Mouse (Mus musculus) MEL (cell line): ENCODE data around the gene Edem2. TPM values are rescaled to one million over a fixed set of nuclear protein-coding genes. Genes with fewer than 3 reads are reported as not detected.

ENCODE experiments used
- DNase-seq: peaks from one replicate; pipeline ENCODE4 v3.0.0; 2011; ENCODE audit warnings: low read depth, low spot score
- H3K27ac ChIP-seq: 2 replicates; pipeline ENCODE4 v1.5.1; 2012; ENCODE audit warnings: low read depth, mild to moderate bottlenecking, control low read depth, low read length, moderate library complexity; ENCODE audit not compliant: control insufficient read depth
- H3K27me3 ChIP-seq, 2 experiments: fragments of 150-350 bp in 1 of 2; sonication (generic) in 1 of 2; 2 replicates each; pipeline ENCODE4 v1.6.1; 2012; ENCODE audit warnings: low read length in 2 of 2, mild to moderate bottlenecking in 2 of 2, improper control_type of control experiment in 1 of 2, moderate library complexity in 1 of 2; ENCODE audit not compliant: insufficient read depth in 2 of 2, control insufficient read depth in 1 of 2
- H3K36me3 ChIP-seq, 2 experiments: 2 replicates each; pipeline ENCODE4 v1.6.1; 2012 to 2014; ENCODE audit warnings: low read length in 2 of 2, improper control_type of control experiment in 1 of 2, inconsistent platforms in 1 of 2, mild to moderate bottlenecking in 1 of 2; ENCODE audit not compliant: insufficient read depth in 2 of 2, control insufficient read depth in 1 of 2
- H3K4me1 ChIP-seq, 2 experiments: fragments of 150-350 bp in 1 of 2; sonication (generic) in 1 of 2; 2 replicates each; pipeline ENCODE4 v1.6.1; 2012; ENCODE audit warnings: low read length in 2 of 2, improper control_type of control experiment in 1 of 2, mild to moderate bottlenecking in 1 of 2; ENCODE audit not compliant: insufficient read depth in 2 of 2, control insufficient read depth in 1 of 2
- H3K4me3 ChIP-seq, 2 experiments: fragments of 150-350 bp in 1 of 2; sonication (generic) in 1 of 2; 2 replicates each; pipeline ENCODE4 v1.5.1; 2012; ENCODE audit warnings: low read depth in 2 of 2, low read length in 2 of 2, mild to moderate bottlenecking in 2 of 2, moderate library complexity in 2 of 2, control low read depth in 1 of 2, improper control_type of control experiment in 1 of 2; ENCODE audit not compliant: control insufficient read depth in 1 of 2, insufficient read depth in 1 of 2
- H3K79me2 ChIP-seq: 2 replicates; pipeline ENCODE4 v1.6.1; 2012; ENCODE audit warnings: mild to moderate bottlenecking, low read length, moderate library complexity; ENCODE audit not compliant: control insufficient read depth, poor library complexity, insufficient read depth
- H3K9ac ChIP-seq: 2 replicates; pipeline ENCODE4 v1.6.1; 2012; ENCODE audit warnings: low read depth, mild to moderate bottlenecking, control low read depth, low read length, moderate library complexity; ENCODE audit not compliant: control insufficient read depth, poor library complexity, severe bottlenecking
- H3K9me3 ChIP-seq: fragments of 150-350 bp; sonication (generic); replicated peaks from 2 replicates; pipeline ENCODE4 v1.6.1; 2012; ENCODE audit warnings: mild to moderate bottlenecking, low read length, improper control_type of control experiment, moderate library complexity; ENCODE audit not compliant: insufficient read depth
- BHLHE40 ChIP-seq: IDR thresholded peaks from 2 replicates; pipeline ENCODE4 v1.6.1; 2012; ENCODE audit warnings: low read depth, mild to moderate bottlenecking, inconsistent platforms, low read length, improper control_type of control experiment, borderline replicate concordance
- CHD2 ChIP-seq: IDR thresholded peaks from 2 replicates; pipeline ENCODE4 v1.6.1; 2011; ENCODE audit warnings: low read length, improper control_type of control experiment
- CTCF ChIP-seq, 3 experiments: IDR thresholded peaks in 2 of 3; conservative IDR thresholded peaks in 1 of 3; 2 replicates each; pipeline ENCODE4 v1.5.1; 2011 to 2012; ENCODE audit warnings: low read length in 3 of 3, low read depth in 2 of 3, mild to moderate bottlenecking in 2 of 3, improper control_type of control experiment in 1 of 3, inconsistent platforms in 1 of 3, mixed read lengths in 1 of 3, moderate library complexity in 1 of 3; ENCODE audit not compliant: control insufficient read depth in 1 of 3, insufficient read depth in 1 of 3, poor library complexity in 1 of 3, severe bottlenecking in 1 of 3
- E2F4 ChIP-seq: IDR thresholded peaks from 2 replicates; pipeline ENCODE4 v1.6.1; 2011; ENCODE audit warnings: low read depth, low read length, improper control_type of control experiment, borderline replicate concordance
- EP300 ChIP-seq, 2 experiments: IDR thresholded peaks; 2 replicates each; pipeline ENCODE4 v1.6.1; 2011; ENCODE audit warnings: improper control_type of control experiment in 2 of 2, low read length in 2 of 2, low read depth in 1 of 2, mild to moderate bottlenecking in 1 of 2
- ETS1 ChIP-seq: IDR thresholded peaks from 2 replicates; pipeline ENCODE4 v1.6.1; 2012; ENCODE audit warnings: low read depth, mild to moderate bottlenecking, inconsistent platforms, low read length, improper control_type of control experiment, moderate library complexity
- GATA1 ChIP-seq: IDR thresholded peaks from 2 replicates; pipeline ENCODE4 v1.6.1; 2011; ENCODE audit warnings: low read depth, low read length, improper control_type of control experiment
- HCFC1 ChIP-seq: IDR thresholded peaks from 2 replicates; pipeline ENCODE4 v1.6.1; 2012; ENCODE audit warnings: low read depth, mild to moderate bottlenecking, inconsistent platforms, low read length, improper control_type of control experiment, moderate library complexity
- JUND ChIP-seq: IDR thresholded peaks from 2 replicates; pipeline ENCODE4 v1.6.1; 2011; ENCODE audit warnings: low read depth, mild to moderate bottlenecking, improper control_type of control experiment, low read length
- KAT2A ChIP-seq: conservative IDR thresholded peaks from 2 replicates; pipeline ENCODE4 v1.6.1; 2012; ENCODE audit warnings: low read depth, low read length, improper control_type of control experiment, inconsistent platforms
- MEF2A ChIP-seq: IDR thresholded peaks from 2 replicates; pipeline ENCODE4 v1.6.1; 2014; ENCODE audit warnings: low read depth, mild to moderate bottlenecking, inconsistent platforms, low read length, improper control_type of control experiment; ENCODE audit not compliant: poor library complexity, insufficient replicate concordance, severe bottlenecking; ENCODE audit errors: extremely low read depth
- MXI1 ChIP-seq: IDR thresholded peaks from 2 replicates; pipeline ENCODE4 v1.6.1; 2011; ENCODE audit warnings: mild to moderate bottlenecking, low read depth, low read length, improper control_type of control experiment
- MYB ChIP-seq: IDR thresholded peaks from 2 replicates; pipeline ENCODE4 v1.6.1; 2011; ENCODE audit warnings: mild to moderate bottlenecking, low read depth, low read length, improper control_type of control experiment
- NELFE ChIP-seq: IDR thresholded peaks from 2 replicates; pipeline ENCODE4 v1.6.1; 2011; ENCODE audit warnings: low read depth, low read length, improper control_type of control experiment
- NRF1 ChIP-seq: IDR thresholded peaks from 2 replicates; pipeline ENCODE4 v1.6.1; 2014; ENCODE audit warnings: low read depth, mild to moderate bottlenecking, inconsistent platforms, low read length, improper control_type of control experiment, moderate library complexity; ENCODE audit not compliant: poor library complexity, insufficient read depth, severe bottlenecking
- POLR2A ChIP-seq, 2 experiments: IDR thresholded peaks; 2 replicates each; pipeline ENCODE4 v1.6.1; 2011 to 2012; ENCODE audit warnings: low read length in 2 of 2, mild to moderate bottlenecking in 2 of 2, control low read depth in 1 of 2, improper control_type of control experiment in 1 of 2, low read depth in 1 of 2, moderate library complexity in 1 of 2; ENCODE audit not compliant: control insufficient read depth in 1 of 2, insufficient read depth in 1 of 2, poor library complexity in 1 of 2
- POLR2AphosphoS2 ChIP-seq: IDR thresholded peaks from 2 replicates; pipeline ENCODE4 v1.6.1; 2011; ENCODE audit warnings: low read length, improper control_type of control experiment
- TAL1 ChIP-seq: IDR thresholded peaks from 2 replicates; pipeline ENCODE4 v1.6.1; 2012; ENCODE audit warnings: mild to moderate bottlenecking, inconsistent platforms, low read length, moderate library complexity, mixed read lengths
- TCF12 ChIP-seq: IDR thresholded peaks from 2 replicates; pipeline ENCODE4 v1.6.1; 2014; ENCODE audit warnings: low read depth, mild to moderate bottlenecking, inconsistent platforms, low read length, improper control_type of control experiment, moderate library complexity
- UBTF ChIP-seq: IDR thresholded peaks from 2 replicates; pipeline ENCODE4 v1.6.1; 2012; ENCODE audit warnings: low read depth, mild to moderate bottlenecking, inconsistent platforms, low read length, improper control_type of control experiment, moderate library complexity, borderline replicate concordance; ENCODE audit not compliant: insufficient read depth
- USF2 ChIP-seq, 2 experiments: IDR thresholded peaks; 2 replicates each; pipeline ENCODE4 v1.6.1; 2011 to 2012; ENCODE audit warnings: improper control_type of control experiment in 2 of 2, low read length in 2 of 2, borderline replicate concordance in 1 of 2, inconsistent platforms in 1 of 2, low read depth in 1 of 2, mild to moderate bottlenecking in 1 of 2; ENCODE audit not compliant: insufficient read depth in 1 of 2
- ZKSCAN1 ChIP-seq: IDR thresholded peaks from 2 replicates; pipeline ENCODE4 v1.6.1; 2012; ENCODE audit warnings: low read depth, mild to moderate bottlenecking, inconsistent platforms, low read length, improper control_type of control experiment, moderate library complexity
- polyA plus RNA-seq, 2 experiments: library from polyadenylated mRNA; stranded (reverse) in 1 of 2; unstranded in 1 of 2; fragments of >175 nt in 1 of 2; fragments of >200 nt in 1 of 2; gene quantifications; 2 replicates each; pipeline versions ENCODE4 v1.2.1 to v1.2.4; 2012; ENCODE audit warnings: low replicate concordance in 2 of 2, low read depth in 1 of 2; ENCODE audit not compliant: insufficient read length in 2 of 2, insufficient read depth in 1 of 2, missing spikeins in 1 of 2
- total RNA-seq: library from RNA; depleted of rRNA; stranded (reverse); fragments of 300-350 nt; gene quantifications from 2 replicates; pipeline ENCODE4 v1.2.3, GENCODE M21; 2012

Edem2 gene
- total and polyA plus RNA-seq, 3 experiments: 40.7 to 43.8 TPM; not detected in 1

GRCm38 (mm10) chr2:155774261-155774926 lies 45.1 kb upstream of the Edem2 start:
- Histone ChIP-seq H3K79me2 (no peaks in the 10 kb centered on the region), H3K27ac (no peak overlapping the region), H3K9me3 (no peaks in the 10 kb centered on the region), H3K4me1 (0 out of 4 replicates have a peak, but pooled peaks cover 0 to 5% of the 10 kb centered on the region in 2 experiments), H3K9ac (no peak overlapping the region), H3K36me3 (no peaks in the 10 kb centered on the region), H3K4me3 (no peak overlapping the region), H3K27me3 (peaks cover 3 to 4% of the 10 kb centered on the region in 2 experiments)
- DNase-seq: no peak
- TF ChIP-seq GATA1: no peak
- TF ChIP-seq KAT2A: no peak
- TF ChIP-seq HCFC1: no peak
- TF ChIP-seq EP300 (IDR thresholded peaks at IDR 0.05; ENCODE audit: low read depth in 1 of 2, low read length in 2 of 2): no peak
- no peak for TF ChIP-seq MEF2A
- TF ChIP-seq POLR2A (IDR thresholded peaks at IDR 0.05; ENCODE audit: control insufficient read depth in 1 of 2, insufficient read depth in 1 of 2, low read depth in 1 of 2, low read length in 2 of 2, poor library complexity in 1 of 2): no peak
- TF ChIP-seq JUND: no peak

- TF ChIP-seq MYB: no peak
- no peak for TF ChIP-seq JUND
- TF ChIP-seq BHLHE40: no peak
- TF ChIP-seq ZKSCAN1: no peak
- no peak for TF ChIP-seq E2F4
- TF ChIP-seq NELFE: no peak
- TF ChIP-seq TAL1: no peak
- TF ChIP-seq CTCF (IDR thresholded peaks at IDR 0.05 in 2 of 3, conservative IDR thresholded peaks at IDR 0.05 in 1 of 3; ENCODE audit: control insufficient read depth in 1 of 3, insufficient read depth in 1 of 3, low read depth in 2 of 3, low read length in 3 of 3, poor library complexity in 1 of 3, severe bottlenecking in 1 of 3): no peak
- TF ChIP-seq POLR2AphosphoS2: no peak
- no peak for TF ChIP-seq MEF2A
- TF ChIP-seq CHD2: no peak
- TF ChIP-seq UBTF: no peak
- no peak for TF ChIP-seq NRF1
- no peak for TF ChIP-seq TCF12
- no peak for TF ChIP-seq GATA1
- no peak for TF ChIP-seq KAT2A
- no peak for TF ChIP-seq MXI1
- TF ChIP-seq USF2 (IDR thresholded peaks at IDR 0.05; ENCODE audit: borderline replicate concordance in 1 of 2, insufficient read depth in 1 of 2, low read depth in 1 of 2, low read length in 2 of 2): no peak
- no peak for TF ChIP-seq ETS1
- H3K9ac ChIP-seq: no peak overlapping the region
- no peak for DNase-seq
- H3K36me3 ChIP-seq: no peaks in the 10 kb centered on the region
- H3K79me2 ChIP-seq: no peaks in the 10 kb centered on the region
- no peak overlapping the region for H3K4me3 ChIP-seq
- no peak overlapping the region for H3K27ac ChIP-seq
- no peaks in the 10 kb centered on the region for H3K4me1 ChIP-seq
- H3K9me3 ChIP-seq: no peaks in the 10 kb centered on the region
- peaks cover 3 to 8% of the 10 kb centered on the region in 2 experiments for H3K27me3 ChIP-seq
Measured at GRCm38 (mm10) chr2:155773664-155774063, 44.4 kb upstream of the Edem2 start.
